Mouse (Mus musculus) neural tube, embryonic 12.5 days (tissue): ENCODE measurements around the gene Cnnm2. TPM values are rescaled to one million over a fixed set of nuclear protein-coding genes. Genes with fewer than 3 reads are reported as not detected.

Experiments
- ATAC-seq: fragments of 200-750 bp; cut with Nextera tagmentation; 2 replicates; pipeline ENCODE4 v1.8.0; 2017; ENCODE audit warnings: low read depth, mild to moderate bottlenecking, moderate TSS enrichment, moderate library complexity; ENCODE audit not compliant: low FRiP score
- H3K27ac ChIP-seq: fragments of 300-500 bp; sonication (generic); 2 replicates; pipeline ENCODE4 v1.5.1; 2016
- H3K27me3 ChIP-seq: fragments of 300-500 bp; sonication (generic); replicated peaks from 2 replicates; pipeline ENCODE4 v1.6.1; 2016; ENCODE audit warnings: mild to moderate bottlenecking
- H3K36me3 ChIP-seq: fragments of 300-500 bp; sonication (generic); 2 replicates; pipeline ENCODE4 v1.6.1; 2016; ENCODE audit warnings: mild to moderate bottlenecking
- H3K4me1 ChIP-seq: fragments of 300-500 bp; sonication (generic); 2 replicates; pipeline ENCODE4 v1.6.1; 2016
- H3K4me2 ChIP-seq: fragments of 300-500 bp; sonication (generic); replicated peaks from 2 replicates; pipeline ENCODE4 v1.6.1; 2016; ENCODE audit warnings: mild to moderate bottlenecking
- H3K4me3 ChIP-seq: fragments of 300-500 bp; sonication (generic); 2 replicates; pipeline ENCODE4 v1.5.1; 2016
- H3K9ac ChIP-seq: fragments of 300-500 bp; sonication (generic); 2 replicates; pipeline ENCODE4 v1.6.1; 2016; ENCODE audit warnings: mild to moderate bottlenecking
- H3K9me3 ChIP-seq: fragments of 300-500 bp; sonication (generic); 2 replicates; pipeline ENCODE4 v1.6.1; 2016; ENCODE audit warnings: mild to moderate bottlenecking
- WGBS: fragments of 180-500 bp; shearing (Covaris S2); methylation state at CpG from one replicate; pipeline ENCODE4 v1.1.7; 2016; 5-methylcytosine and 5-hydroxymethylcytosine counted together
- polyA plus RNA-seq: library from polyadenylated mRNA; unstranded; fragments of >200 nt; fragmentation: Nextera tagmentation; extraction: Ambion mirVana; gene quantifications from 2 replicates; pipeline ENCODE4 v1.2.1, GENCODE M21; 2016

Cnnm2 gene
- polyA plus RNA-seq, 1 experiment from 2014 or later = 8.4 TPM

DNA sequence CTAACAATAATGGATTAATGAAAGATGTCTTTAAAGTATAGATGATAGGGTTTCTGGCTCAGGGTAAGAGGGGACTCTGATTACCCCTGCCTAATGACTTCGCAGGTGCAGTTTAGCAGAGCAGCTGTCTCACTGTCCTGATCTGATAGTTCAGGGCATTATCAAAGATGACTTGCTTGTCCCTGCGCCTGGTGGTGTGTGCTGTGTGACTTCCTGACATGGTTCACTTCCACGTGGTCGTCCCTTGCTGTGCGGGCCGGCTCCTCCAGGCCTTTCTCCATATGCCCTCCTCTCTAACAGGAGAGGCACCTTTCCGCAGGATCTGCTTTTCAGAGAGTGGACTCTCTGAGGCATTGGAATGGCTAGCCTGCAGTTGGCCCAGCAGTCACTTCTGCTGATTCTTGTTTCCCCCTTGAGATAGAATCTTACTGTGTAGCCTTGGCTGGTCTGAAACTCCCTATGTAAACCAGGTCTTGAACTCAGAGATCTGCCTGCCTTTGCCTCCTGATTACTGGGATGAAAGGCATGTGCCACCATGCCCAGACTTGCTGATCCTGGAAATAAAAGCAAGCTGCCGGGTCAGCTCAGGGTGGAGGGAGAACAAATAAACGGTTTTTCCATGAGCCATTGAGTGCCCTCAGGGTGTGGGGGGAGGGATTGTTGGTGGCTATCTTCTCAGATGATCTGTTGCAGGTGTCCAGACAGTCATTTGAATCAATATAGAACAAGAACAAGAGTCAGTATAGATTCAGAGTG lies 44.7 kb downstream of the Cnnm2 start:
- Histone ChIP-seq H3K4me3 (no peak overlapping the region), H3K4me1 (no peaks in the 10 kb centered on the region), H3K36me3 (no peaks in the 10 kb centered on the region), H3K4me2 (no peak overlapping the region), H3K9ac (no peak overlapping the region), H3K27me3 (no peaks in the 10 kb centered on the region), H3K9me3 (no peaks in the 10 kb centered on the region), H3K27ac (no peak overlapping the region)
- ATAC-seq = no peak
- WGBS = 78% methylated on average over 9 of the region's 9 CpGs

DNA sequence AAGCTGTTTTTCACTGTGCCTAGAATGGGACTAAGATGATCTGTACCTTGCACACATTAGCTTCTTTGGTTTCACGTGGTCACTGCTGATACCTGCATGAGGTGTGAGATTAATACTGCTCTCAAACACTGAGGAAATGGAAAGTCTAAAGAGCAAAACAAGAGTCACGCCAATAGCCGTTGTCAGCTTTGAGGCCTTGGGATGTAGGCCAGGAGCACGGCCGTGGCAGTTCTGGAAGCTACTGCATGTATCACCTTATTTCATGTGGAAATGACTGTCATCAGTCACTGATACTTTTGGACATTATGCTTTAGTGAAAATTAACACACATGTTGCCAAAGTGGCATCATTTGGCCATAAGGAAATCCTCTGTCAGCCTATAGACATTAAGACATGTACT lies 46.9 kb downstream of the Cnnm2 start:
- 88% methylated on average over 5 of the region's 5 CpGs for WGBS
- no peak overlapping the region for H3K27ac ChIP-seq
- no peaks in the 10 kb centered on the region for H3K9me3 ChIP-seq
- no peak overlapping the region for H3K4me3 ChIP-seq
- no peaks in the 10 kb centered on the region for H3K4me1 ChIP-seq
- H3K36me3 ChIP-seq = no peaks in the 10 kb centered on the region
- no peak for ATAC-seq
- H3K4me2 ChIP-seq = no peak overlapping the region
- H3K9ac ChIP-seq = no peak overlapping the region
- H3K27me3 ChIP-seq = no peaks in the 10 kb centered on the region

DNA sequence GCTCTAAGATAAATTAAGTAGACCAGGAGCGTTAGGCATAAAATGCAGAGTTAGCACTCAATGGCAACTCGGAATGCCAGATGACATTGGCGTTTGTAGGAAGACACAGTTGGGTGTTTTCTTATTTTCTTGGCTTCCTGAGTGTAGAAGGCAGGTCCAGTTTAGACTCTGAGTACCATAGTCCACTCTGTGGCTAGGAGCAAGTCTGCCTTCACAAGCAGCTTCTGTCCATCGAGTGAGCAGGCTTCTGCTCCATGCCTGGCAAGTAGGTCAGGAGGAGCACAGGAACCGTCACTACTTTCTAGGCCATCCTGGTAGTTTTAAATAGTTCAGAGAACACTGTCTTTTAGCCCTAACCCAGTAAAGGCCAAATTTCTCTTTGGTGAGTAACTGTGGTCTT lies 47.6 kb downstream of the Cnnm2 start:
- no peak overlapping the region for H3K4me3 ChIP-seq
- no peaks in the 10 kb centered on the region for H3K27me3 ChIP-seq
- no peak overlapping the region for H3K9ac ChIP-seq
- no peak overlapping the region for H3K27ac ChIP-seq
- H3K36me3 ChIP-seq = no peaks in the 10 kb centered on the region
- no peak overlapping the region for H3K4me2 ChIP-seq
- H3K9me3 ChIP-seq = no peaks in the 10 kb centered on the region
- no peak for ATAC-seq
- 93% methylated on average over 5 of the region's 5 CpGs for WGBS
- no peaks in the 10 kb centered on the region for H3K4me1 ChIP-seq

DNA sequence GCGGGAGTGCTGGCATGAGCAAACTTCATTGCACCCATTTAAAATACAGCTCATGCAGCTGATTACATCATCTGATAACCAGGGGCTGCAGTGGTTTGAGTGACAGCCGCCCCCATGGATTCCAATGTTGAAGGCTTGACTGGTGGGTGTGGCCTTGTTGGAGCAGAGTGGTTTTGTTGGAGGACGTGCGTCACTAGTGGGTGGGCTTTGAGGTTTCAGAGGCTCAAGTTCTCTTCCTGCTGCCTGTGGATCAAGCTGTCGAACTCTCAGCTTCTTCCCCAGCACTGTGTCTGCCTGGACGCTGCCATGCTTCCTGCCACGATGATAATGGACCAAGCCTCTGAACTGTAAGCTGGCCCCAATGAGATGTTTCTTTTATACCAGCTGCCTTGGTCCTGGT lies 57.9 kb downstream of the Cnnm2 start:
- Histone ChIP-seq H3K36me3 (no peaks in the 10 kb centered on the region), H3K27me3 (no peaks in the 10 kb centered on the region), H3K9ac (no peak overlapping the region), H3K4me2 (no peak overlapping the region), H3K4me1 (no peaks in the 10 kb centered on the region), H3K27ac (no peak overlapping the region), H3K9me3 (no peaks in the 10 kb centered on the region), H3K4me3 (no peak overlapping the region)
- no peak for ATAC-seq
- WGBS = 80% methylated on average over 7 of the region's 7 CpGs

DNA sequence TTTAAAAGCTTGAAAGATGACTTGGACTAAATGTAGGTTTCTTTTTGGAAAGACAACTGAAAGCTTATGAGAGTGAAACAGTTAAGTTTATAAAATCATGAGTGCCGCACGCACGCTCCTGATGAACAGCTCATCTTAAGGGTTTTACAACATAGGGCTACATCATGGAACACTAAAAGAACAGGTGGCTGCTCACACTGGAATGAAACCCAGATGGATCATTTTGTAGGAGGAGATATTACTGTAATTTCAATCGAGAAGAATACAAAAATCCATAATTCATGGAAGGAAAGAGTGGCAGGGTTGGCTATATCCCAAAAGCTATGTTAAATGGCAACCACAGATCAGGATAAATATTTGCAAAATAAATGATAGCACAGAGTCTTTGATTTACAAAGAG lies 61.1 kb downstream of the Cnnm2 start:
- ATAC-seq = no peak
- H3K27me3 ChIP-seq = no peaks in the 10 kb centered on the region
- H3K27ac ChIP-seq = no peak overlapping the region
- WGBS = 93% methylated on average over 4 of the region's 4 CpGs
- no peaks in the 10 kb centered on the region for H3K36me3 ChIP-seq
- peaks cover 2% of the 10 kb centered on the region; the same call in 1 of the 2 replicates for H3K4me1 ChIP-seq
- H3K4me3 ChIP-seq = no peak overlapping the region
- H3K9ac ChIP-seq = no peak overlapping the region
- no peaks in the 10 kb centered on the region for H3K9me3 ChIP-seq
- no peak overlapping the region for H3K4me2 ChIP-seq

DNA sequence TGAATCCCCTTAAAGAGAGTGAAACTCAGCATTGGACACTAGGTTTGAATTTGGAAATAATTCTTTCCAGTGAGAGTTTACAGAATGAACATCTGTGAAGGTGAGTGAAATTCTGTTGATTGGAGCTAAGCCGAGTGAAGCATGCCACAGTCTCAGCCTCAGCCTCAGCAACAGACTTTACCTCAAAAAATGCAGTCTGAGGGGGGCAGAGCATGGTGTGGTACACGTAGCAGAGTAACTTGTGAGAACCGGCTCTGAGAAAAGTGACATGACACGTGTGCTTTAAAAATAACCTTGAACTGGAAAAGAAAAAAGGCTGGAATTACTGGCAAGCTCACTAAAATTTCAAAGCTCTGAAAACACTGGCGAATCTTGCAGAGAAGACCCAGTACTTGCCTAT lies 62.4 kb downstream of the Cnnm2 start:
- peaks cover 7% of the 10 kb centered on the region; the same call in 1 of the 2 replicates for H3K4me1 ChIP-seq
- no peaks in the 10 kb centered on the region for H3K36me3 ChIP-seq
- no peak overlapping the region for H3K27ac ChIP-seq
- H3K4me3 ChIP-seq = no peak overlapping the region
- no peak for ATAC-seq
- 77% methylated on average over 5 of the region's 5 CpGs for WGBS
- H3K27me3 ChIP-seq = no peaks in the 10 kb centered on the region
- no peak overlapping the region for H3K4me2 ChIP-seq
- no peaks in the 10 kb centered on the region for H3K9me3 ChIP-seq
- H3K9ac ChIP-seq = no peak overlapping the region

DNA sequence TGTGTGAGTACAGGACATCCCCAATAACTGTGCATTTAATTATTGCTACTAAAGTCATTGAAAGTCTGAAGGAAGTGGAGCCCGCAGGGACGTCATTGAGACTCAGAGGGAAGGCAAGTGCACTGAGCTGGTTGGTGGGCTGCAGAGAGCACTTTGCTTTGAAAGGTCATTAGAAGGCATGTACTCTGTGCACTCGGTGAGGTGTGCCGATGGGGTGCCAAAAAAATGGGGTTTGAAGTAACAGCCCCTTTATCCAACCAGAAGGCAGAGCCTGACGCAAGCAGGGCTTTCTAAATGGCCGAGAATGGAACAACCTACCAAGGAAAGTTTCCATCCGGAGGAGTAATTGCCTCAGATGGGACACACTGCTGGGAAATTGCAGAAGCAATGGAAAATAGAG lies 63.5 kb downstream of the Cnnm2 start:
- H3K4me1 ChIP-seq = peaks cover 10% of the 10 kb centered on the region
- H3K9ac ChIP-seq = no peak overlapping the region
- H3K9me3 ChIP-seq = no peaks in the 10 kb centered on the region
- no peak overlapping the region for H3K4me3 ChIP-seq
- H3K27ac ChIP-seq = no peak overlapping the region
- H3K4me2 ChIP-seq = no peak overlapping the region
- H3K36me3 ChIP-seq = no peaks in the 10 kb centered on the region
- no peak for ATAC-seq
- WGBS = 63% methylated on average over 7 of the region's 7 CpGs
- H3K27me3 ChIP-seq = no peaks in the 10 kb centered on the region

DNA sequence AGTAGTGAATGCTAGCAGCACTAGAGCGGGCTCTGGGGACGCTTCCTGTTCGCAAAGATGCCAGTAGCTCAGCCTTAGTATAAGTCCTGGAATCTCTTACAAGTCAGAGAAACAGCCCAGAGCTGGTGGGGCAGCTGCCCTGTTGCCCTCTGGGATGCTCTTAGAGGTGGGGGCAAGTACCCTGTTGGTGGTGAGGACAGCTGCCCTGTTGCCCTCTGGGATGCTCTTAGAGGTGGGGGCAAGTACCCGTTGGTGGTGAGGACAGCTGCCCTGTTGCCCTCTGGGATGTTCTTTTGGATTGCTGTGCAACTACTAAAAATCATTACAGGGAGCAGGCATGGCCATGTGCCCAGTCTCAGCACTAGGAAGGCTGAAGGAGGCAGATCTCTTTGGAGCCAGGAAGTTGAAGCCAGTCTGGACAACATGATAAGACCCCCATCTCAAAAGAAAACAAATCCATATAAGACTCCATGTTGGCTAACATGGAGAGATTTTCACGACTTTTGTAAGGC lies 66.3 kb downstream of the Cnnm2 start:
- H3K4me1 ChIP-seq = peaks cover 14% of the 10 kb centered on the region
- no peak overlapping the region for H3K27ac ChIP-seq
- WGBS = 83% methylated on average over 5 of the region's 5 CpGs
- no peak for ATAC-seq
- no peaks in the 10 kb centered on the region for H3K36me3 ChIP-seq
- H3K9ac ChIP-seq = no peak overlapping the region
- H3K4me2 ChIP-seq = no peak overlapping the region
- no peak overlapping the region for H3K4me3 ChIP-seq
- no peaks in the 10 kb centered on the region for H3K27me3 ChIP-seq
- no peaks in the 10 kb centered on the region for H3K9me3 ChIP-seq

DNA sequence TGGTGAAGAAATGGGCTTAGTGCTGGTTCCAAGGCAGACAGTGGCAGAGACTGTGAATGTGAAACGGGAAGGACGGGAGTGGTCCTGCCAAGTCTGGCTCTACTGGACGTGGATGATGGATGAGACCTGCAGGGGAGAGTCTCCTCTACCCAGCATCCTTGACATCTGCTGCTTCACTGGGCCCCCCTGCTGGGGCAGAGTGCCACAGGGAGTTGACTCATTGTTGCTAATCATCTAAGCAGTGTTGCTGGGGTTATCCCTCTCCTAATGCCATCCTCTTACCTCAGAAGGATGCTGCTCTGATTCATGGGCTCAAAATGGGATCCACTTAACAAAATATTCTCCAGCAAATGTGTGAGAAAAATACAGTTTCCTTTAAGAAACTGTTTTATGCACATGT lies 67.6 kb downstream of the Cnnm2 start:
- WGBS = 35% methylated on average over 3 of the region's 3 CpGs
- Histone ChIP-seq H3K9ac (no peak overlapping the region), H3K4me2 (no peak overlapping the region), H3K9me3 (no peaks in the 10 kb centered on the region), H3K27me3 (no peaks in the 10 kb centered on the region), H3K36me3 (no peaks in the 10 kb centered on the region), H3K4me1 (peaks cover 14% of the 10 kb centered on the region), H3K4me3 (no peak overlapping the region), H3K27ac (no peak overlapping the region)
- no peak for ATAC-seq

DNA sequence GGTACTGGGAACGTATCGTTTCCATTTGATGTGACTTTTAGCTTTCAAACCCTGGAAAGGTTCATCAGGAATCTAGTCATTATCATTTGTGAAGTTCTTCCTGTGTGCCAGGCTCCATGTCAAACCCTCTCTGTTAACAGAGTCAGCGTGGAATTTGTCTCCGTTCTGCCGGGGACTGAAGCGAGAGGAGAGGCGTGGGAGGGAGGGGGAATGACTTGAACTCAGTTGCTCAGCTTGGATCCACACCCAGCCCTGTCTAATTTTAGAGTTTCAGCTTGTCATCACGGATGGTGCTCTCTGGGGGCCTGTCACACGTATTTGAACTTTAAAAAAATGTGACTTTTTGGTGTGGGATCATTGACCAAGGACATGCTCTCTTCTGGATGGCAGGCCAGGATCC lies 70.0 kb downstream of the Cnnm2 start:
- 82% methylated on average over 9 of the region's 9 CpGs for WGBS
- Histone ChIP-seq H3K4me1 (peaks cover 14% of the 10 kb centered on the region), H3K27ac (no peak overlapping the region), H3K4me2 (no peak overlapping the region), H3K9ac (no peak overlapping the region), H3K27me3 (no peaks in the 10 kb centered on the region), H3K9me3 (no peaks in the 10 kb centered on the region), H3K36me3 (no peaks in the 10 kb centered on the region), H3K4me3 (no peak overlapping the region)
- no peak for ATAC-seq

DNA sequence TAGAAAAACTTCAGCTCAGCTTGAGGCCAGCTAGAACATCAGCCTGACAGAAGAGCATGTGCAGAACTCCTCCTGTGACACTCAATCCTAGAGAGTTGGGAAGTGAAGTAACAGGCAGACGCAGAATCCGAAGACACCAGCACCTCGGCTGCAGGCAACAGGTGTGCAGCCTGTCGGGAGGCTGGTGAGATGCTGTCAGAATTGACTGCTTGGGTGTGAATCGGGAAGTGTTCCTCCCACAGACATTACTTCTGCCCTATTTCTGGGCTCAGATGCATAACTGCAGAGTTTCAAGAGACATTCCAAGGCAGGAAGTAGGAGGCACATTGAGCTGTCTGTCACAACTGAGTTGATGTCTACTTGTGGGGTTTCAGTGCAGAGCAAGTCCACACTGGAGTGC lies 72.9 kb downstream of the Cnnm2 start:
- Histone ChIP-seq H3K27ac (no peak overlapping the region), H3K9ac (no peak overlapping the region), H3K9me3 (no peaks in the 10 kb centered on the region), H3K4me1 (peaks cover 3% of the 10 kb centered on the region; the same call in 1 of the 2 replicates), H3K36me3 (no peaks in the 10 kb centered on the region), H3K4me3 (no peak overlapping the region), H3K27me3 (no peaks in the 10 kb centered on the region), H3K4me2 (no peak overlapping the region)
- no peak for ATAC-seq
- 86% methylated on average over 5 of the region's 5 CpGs for WGBS

DNA sequence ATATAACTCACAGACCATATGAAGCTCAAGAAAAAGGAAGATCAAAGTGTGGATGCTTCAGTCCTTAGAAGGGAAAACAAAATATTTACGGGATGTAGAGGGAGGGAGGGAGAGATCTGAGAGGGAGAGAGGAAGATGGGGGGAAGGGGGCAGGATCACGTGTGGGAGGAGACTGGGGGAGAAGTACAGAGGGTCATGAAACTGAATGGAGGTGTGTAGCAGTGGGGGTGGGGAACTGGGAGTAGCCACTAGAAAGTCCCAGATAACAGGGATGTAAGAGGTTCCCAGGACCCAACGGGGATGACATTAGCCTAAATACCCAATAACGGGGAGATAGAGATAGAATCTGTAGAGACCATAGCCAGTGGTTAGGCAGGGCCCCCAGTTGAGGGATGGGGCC lies 73.9 kb downstream of the Cnnm2 start:
- no peak for ATAC-seq
- no peaks in the 10 kb centered on the region for H3K36me3 ChIP-seq
- no peak overlapping the region for H3K4me2 ChIP-seq

DNA sequence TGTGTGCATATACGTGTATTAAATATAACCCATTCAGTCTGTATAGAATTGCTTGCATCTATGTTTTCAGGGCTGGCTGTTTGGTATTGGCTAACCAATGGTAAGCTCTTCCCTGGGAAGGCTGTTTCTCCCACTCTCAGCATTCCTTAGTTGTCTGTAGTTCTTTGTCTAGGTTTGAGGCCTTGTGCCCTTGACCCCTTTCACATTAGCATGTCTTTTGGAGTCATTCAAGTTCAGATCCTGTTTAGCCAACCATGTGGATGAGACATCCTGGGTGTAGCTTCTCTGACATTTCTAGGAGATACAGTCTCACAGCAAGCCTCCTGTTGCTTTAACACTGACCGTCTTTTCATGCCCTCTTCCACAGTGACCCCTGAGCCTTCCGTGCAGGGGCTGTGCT lies 74.7 kb downstream of the Cnnm2 start:
- ATAC-seq = no peak
- Histone ChIP-seq H3K4me2 (no peak overlapping the region), H3K27me3 (no peaks in the 10 kb centered on the region), H3K9me3 (no peaks in the 10 kb centered on the region), H3K9ac (no peak overlapping the region), H3K4me1 (no peaks in the 10 kb centered on the region; the same call in 1 of the 2 replicates), H3K27ac (no peak overlapping the region), H3K36me3 (no peaks in the 10 kb centered on the region), H3K4me3 (no peak overlapping the region)
- 60% methylated on average over 3 of the region's 3 CpGs for WGBS

More for the DNA sequence above, 73.9 kb downstream of the Cnnm2 start:
- no peaks in the 10 kb centered on the region for H3K9me3 ChIP-seq
- no peaks in the 10 kb centered on the region for H3K27me3 ChIP-seq
- WGBS = 69% methylated on average over 4 of the region's 4 CpGs
- H3K4me1 ChIP-seq = peaks cover 2% of the 10 kb centered on the region; the same call in 1 of the 2 replicates
- no peak overlapping the region for H3K4me3 ChIP-seq
- H3K9ac ChIP-seq = no peak overlapping the region
- H3K27ac ChIP-seq = no peak overlapping the region
